Mouse (Mus musculus) forebrain, embryonic 14.5 days (tissue): ENCODE measurements at regions not wholly inside any gene's neighbourhood (a gene's known extent, or its start where the extent isn't known, plus 50 kb on each side); places are given as distances from the start of the nearest gene placed in this dataset.

Experiments
- ATAC-seq: fragments of 200-750 bp; cut with Nextera tagmentation; 2 replicates; pipeline ENCODE4 v1.8.0; 2017; ENCODE audit warnings: mild to moderate bottlenecking, moderate library complexity
- DNase-seq: peaks from one replicate; pipeline ENCODE4 v3.0.0-alpha.2; 2015; ENCODE audit warnings: low spot score
- H3K27ac ChIP-seq: fragments of 300-500 bp; sonication (generic); 2 replicates; pipeline ENCODE4 v1.5.1; 2014; ENCODE audit warnings: low read depth, mild to moderate bottlenecking, control low read depth, low read length, moderate library complexity
- H3K27me3 ChIP-seq: fragments of 300-500 bp; sonication (generic); replicated peaks from 2 replicates; pipeline ENCODE4 v1.6.1; 2014; ENCODE audit warnings: low read length, control low read depth, mixed read lengths; ENCODE audit not compliant: control insufficient read depth, insufficient read depth
- H3K36me3 ChIP-seq: fragments of 300-500 bp; sonication (generic); 2 replicates; pipeline ENCODE4 v1.6.1; 2014; ENCODE audit warnings: low read length, control low read depth; ENCODE audit not compliant: control insufficient read depth, insufficient read depth
- H3K4me1 ChIP-seq: fragments of 300-500 bp; sonication (generic); 2 replicates; pipeline ENCODE4 v1.6.1; 2014; ENCODE audit warnings: antibody characterized with exemption, low read length, control low read depth; ENCODE audit not compliant: control insufficient read depth, insufficient read depth
- H3K4me2 ChIP-seq: fragments of 300-500 bp; sonication (generic); 2 replicates; pipeline ENCODE4 v1.6.1; 2014; ENCODE audit warnings: mild to moderate bottlenecking, control low read depth, low read length
- H3K4me3 ChIP-seq: fragments of 300-500 bp; sonication (generic); 2 replicates; pipeline ENCODE4 v1.5.1; 2014; ENCODE audit warnings: low read depth, low read length, control low read depth
- H3K9ac ChIP-seq: fragments of 300-500 bp; sonication (generic); 2 replicates; pipeline ENCODE4 v1.6.1; 2014; ENCODE audit warnings: mild to moderate bottlenecking, low read length, control low read depth, moderate library complexity
- H3K9me3 ChIP-seq: fragments of 300-500 bp; sonication (generic); replicated peaks from 2 replicates; pipeline ENCODE4 v1.6.1; 2016; ENCODE audit warnings: low read length, control low read depth, mixed read lengths; ENCODE audit not compliant: control insufficient read depth
- WGBS: fragments of 180-500 bp; shearing (Covaris S2); extraction: QIAGEN DNeasy Blood & Tissue Kit; methylation state at CpG from one replicate; pipeline ENCODE4 v1.1.7; 2014; 5-methylcytosine and 5-hydroxymethylcytosine counted together

DNA sequence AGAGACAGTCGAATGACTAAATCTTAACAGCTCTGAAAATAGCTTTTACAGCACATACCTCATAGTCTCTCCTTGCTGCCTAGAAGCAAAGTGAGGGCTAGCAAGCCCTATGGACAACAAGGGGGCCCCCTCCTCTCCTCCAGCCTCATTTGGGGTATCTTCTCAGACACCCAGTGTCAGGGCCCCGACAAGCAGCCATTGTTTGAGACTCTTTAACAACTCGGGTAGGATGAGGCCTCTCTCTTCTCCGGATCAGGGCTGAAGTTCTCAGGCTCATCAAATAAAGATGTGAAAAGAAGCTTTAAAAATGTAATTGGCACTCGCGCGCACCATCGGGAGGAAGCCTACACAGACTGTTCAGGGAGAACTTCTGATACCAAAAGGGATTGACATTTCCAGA is 71.8 kb upstream of the Tlk1 start:
- 77% methylated on average over 8 of the region's 8 CpGs for WGBS
- no peak overlapping the region for H3K27ac ChIP-seq
- DNase-seq: no peak
- ATAC-seq: no peak
- no peak overlapping the region for H3K4me2 ChIP-seq
- no peak overlapping the region for H3K9ac ChIP-seq
- no peaks in the 10 kb centered on the region for H3K27me3 ChIP-seq
- no peaks in the 10 kb centered on the region for H3K9me3 ChIP-seq
- no peaks in the 10 kb centered on the region for H3K36me3 ChIP-seq
- H3K4me1 ChIP-seq: no peaks in the 10 kb centered on the region
- H3K4me3 ChIP-seq: no peak overlapping the region

DNA sequence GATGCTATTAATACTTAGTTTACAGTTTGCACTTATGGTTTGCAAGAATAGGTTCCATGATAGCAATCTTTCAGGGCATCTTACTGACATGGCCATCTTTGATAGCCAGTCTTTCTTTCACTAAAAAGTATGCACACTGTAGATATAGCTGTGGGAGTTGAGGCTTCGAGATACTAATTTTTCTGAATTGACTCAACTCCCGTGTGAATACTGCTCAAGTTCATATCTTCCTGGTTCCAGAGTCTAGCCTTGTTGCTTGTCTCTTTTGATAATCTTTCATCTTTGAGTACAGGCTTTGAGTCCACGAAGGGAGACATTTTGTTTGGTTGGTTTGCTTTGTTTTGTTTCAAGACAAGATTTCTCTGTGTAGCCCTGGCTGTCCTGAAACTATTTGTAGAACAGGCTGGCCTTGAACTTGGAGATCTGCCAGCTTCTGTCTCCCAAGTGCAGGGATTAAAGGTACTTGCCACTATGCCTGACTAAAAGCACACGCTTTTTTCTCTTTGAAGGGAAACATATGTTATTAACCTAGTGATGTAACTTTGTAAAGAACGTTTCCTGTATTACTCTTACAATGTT is 64.1 kb upstream of the Tlk1 start:
- no peak overlapping the region for H3K27ac ChIP-seq
- no peak overlapping the region for H3K4me2 ChIP-seq
- H3K36me3 ChIP-seq: no peaks in the 10 kb centered on the region
- WGBS: 60% methylated on average over 5 of the region's 5 CpGs
- H3K4me3 ChIP-seq: no peak overlapping the region
- H3K9ac ChIP-seq: no peak overlapping the region
- H3K9me3 ChIP-seq: no peaks in the 10 kb centered on the region
- DNase-seq (no peak), ATAC-seq (no peak)
- H3K27me3 ChIP-seq: no peaks in the 10 kb centered on the region
- no peaks in the 10 kb centered on the region for H3K4me1 ChIP-seq

DNA sequence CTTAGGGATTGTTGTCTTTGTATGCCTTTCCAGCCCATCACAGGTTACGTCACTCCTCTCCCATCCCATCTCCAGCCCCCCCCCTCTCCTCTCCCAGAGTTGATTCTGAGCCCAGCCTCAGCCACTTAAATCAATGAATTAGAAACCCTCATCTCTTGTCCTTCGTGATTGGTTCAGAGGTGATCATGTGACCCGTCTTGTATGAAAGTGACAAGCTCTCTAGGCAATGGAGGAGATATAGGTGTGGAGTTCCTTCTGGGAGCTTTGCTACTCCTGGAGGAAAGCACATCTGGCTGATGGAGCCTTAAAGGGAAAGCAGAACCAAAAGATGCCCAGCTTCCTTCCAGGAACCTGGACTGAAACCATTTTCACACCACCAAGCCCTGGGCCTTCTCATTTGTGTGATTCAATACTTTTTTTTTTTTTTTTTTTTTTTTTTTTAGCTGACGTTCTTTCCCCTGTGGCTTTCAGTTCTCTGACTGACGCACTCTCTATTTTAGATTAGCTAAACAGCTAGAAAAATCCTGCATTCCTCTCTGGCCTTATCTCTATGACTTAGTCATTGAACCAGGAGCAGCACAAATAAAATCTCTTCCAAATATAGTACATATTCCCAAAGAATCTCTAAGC is 63.4 kb upstream of the Tlk1 start:
- H3K4me3 ChIP-seq: no peak overlapping the region
- 86% methylated on average over 5 of the region's 5 CpGs for WGBS

DNA sequence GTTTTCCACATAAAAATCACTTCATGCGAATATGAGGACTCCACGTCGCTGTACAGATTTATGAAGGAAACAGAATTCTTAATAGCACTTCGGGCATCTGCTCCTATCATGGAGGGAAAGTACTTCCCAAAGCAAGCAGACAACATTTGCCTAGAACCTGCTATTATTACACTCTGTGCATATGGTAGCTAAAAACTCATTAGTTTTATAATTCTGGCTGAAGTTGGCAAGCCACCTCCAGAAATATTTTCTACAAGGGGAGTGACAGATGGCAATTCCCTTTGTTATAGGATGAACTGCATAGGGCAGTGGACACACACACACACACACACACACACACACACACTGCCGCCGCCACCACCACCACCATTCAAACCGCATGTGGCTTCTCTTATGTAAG is 61.3 kb upstream of the Tlk1 start:
- ATAC-seq: peak; percentile 46; the same call in 1 of the 2 replicates

More for the DNA sequence above, 63.4 kb upstream of the Tlk1 start:
- H3K36me3 ChIP-seq: no peaks in the 10 kb centered on the region
- no peak for ATAC-seq
- no peaks in the 10 kb centered on the region for H3K27me3 ChIP-seq
- H3K4me2 ChIP-seq: no peak overlapping the region
- H3K27ac ChIP-seq: no peak overlapping the region
- H3K9ac ChIP-seq: no peak overlapping the region
- no peak for DNase-seq
- H3K9me3 ChIP-seq: no peaks in the 10 kb centered on the region
- no peaks in the 10 kb centered on the region for H3K4me1 ChIP-seq

DNA sequence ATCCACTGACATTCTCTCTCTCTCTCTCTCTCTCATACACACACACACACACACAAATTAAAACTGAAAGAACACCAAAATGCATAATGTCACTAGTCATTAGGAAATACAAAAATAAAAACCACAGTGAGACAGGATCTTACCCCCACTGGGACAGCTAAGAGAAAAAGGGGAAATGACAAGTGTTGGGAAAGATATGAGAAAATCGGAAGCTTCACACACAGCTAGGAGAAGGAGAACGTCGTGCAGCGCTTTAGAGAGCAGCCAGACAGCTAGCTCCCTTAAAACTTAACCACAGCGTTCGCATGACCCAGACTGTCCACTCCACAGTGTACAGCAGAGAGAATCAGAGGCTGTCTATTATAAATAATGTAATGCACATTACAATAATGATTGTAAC is 60.1 kb upstream of the Tlk1 start:
- Histone ChIP-seq H3K4me1 (no peaks in the 10 kb centered on the region), H3K9me3 (no peaks in the 10 kb centered on the region), H3K27ac (no peak overlapping the region), H3K36me3 (no peaks in the 10 kb centered on the region), H3K27me3 (no peaks in the 10 kb centered on the region), H3K4me2 (no peak overlapping the region), H3K4me3 (no peak overlapping the region), H3K9ac (no peak overlapping the region)
- no peak for DNase-seq
- 94% methylated on average over 6 of the region's 6 CpGs for WGBS
- ATAC-seq: no peak

More for the DNA sequence above, 61.3 kb upstream of the Tlk1 start:
- no peak overlapping the region for H3K4me3 ChIP-seq
- no peaks in the 10 kb centered on the region for H3K4me1 ChIP-seq
- H3K9ac ChIP-seq: no peak overlapping the region
- WGBS: 66% methylated on average over 7 of the region's 7 CpGs
- DNase-seq: peak; percentile 72
- no peaks in the 10 kb centered on the region for H3K36me3 ChIP-seq
- no peaks in the 10 kb centered on the region for H3K27me3 ChIP-seq
- H3K9me3 ChIP-seq: no peaks in the 10 kb centered on the region
- H3K4me2 ChIP-seq: no peak overlapping the region
- no peak overlapping the region for H3K27ac ChIP-seq

DNA sequence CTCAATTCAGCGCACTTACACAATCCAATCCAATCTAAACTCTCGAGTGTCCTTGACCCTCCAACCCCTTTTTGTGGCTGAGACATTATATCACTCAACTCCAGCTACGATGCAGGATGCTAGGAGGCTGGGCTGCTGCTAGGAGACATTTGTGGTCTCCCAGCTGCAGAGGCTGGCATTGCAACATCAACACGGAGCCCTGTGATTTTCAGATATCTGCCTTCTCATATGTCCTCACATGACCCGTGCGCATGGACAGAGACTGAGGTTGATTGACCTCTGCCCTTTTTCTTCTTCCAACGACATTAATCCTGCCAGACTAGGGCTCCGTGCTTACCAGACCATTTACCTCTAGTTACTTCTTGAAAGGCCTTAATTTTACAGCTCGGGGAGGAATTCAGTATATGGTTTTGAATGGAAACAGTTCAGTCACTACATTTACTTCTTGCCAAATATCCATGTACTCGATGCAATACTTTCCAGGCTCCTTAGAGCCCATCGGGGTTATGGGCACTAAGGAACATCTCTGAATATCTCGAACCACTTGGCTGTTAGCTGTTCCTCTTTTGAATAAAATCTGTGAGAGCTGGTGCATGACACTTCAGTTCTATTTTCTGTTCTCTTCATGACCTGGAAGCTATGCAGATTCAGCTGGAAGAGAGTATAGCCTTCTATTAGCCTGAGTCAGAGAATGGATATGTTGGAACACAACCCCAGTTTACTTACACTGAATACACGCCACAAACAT is 52.0 kb upstream of the Tlk1 start:
- WGBS: 86% methylated on average over 13 of the region's 13 CpGs
- no peak overlapping the region for H3K27ac ChIP-seq
- no peaks in the 10 kb centered on the region for H3K36me3 ChIP-seq
- no peaks in the 10 kb centered on the region for H3K9me3 ChIP-seq
- H3K9ac ChIP-seq: no peak overlapping the region
- DNase-seq: no peak
- no peaks in the 10 kb centered on the region for H3K27me3 ChIP-seq
- ATAC-seq: no peak
- H3K4me1 ChIP-seq: no peaks in the 10 kb centered on the region
- H3K4me3 ChIP-seq: no peak overlapping the region
- no peak overlapping the region for H3K4me2 ChIP-seq

DNA sequence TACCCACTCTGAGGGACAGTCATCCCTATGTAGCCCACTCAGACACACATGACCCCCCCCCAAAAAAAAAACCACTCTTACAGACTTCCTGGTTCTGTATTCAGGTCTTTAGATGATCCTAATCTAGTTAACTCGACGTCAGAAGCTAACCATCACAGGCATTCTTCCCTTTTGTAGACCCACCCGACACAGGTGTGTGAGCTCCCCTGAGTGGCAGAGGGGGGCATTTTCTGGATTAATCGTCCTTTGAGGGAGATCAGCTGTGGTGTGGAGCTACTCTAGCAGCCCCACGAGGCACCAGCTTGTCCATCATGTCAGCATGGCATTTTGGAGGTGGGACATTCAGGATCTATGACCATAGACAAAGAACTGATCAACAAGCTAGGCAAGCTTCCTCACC is 50.7 kb upstream of the Tlk1 start:
- WGBS: 78% methylated on average over 5 of the region's 5 CpGs

More for the DNA sequence above, 50.7 kb upstream of the Tlk1 start:
- no peak overlapping the region for H3K4me2 ChIP-seq
- ATAC-seq (no peak), DNase-seq (no peak)
- no peaks in the 10 kb centered on the region for H3K36me3 ChIP-seq
- H3K27ac ChIP-seq: no peak overlapping the region
- no peak overlapping the region for H3K9ac ChIP-seq
- H3K27me3 ChIP-seq: no peaks in the 10 kb centered on the region
- no peaks in the 10 kb centered on the region for H3K9me3 ChIP-seq
- H3K4me1 ChIP-seq: no peaks in the 10 kb centered on the region
- no peak overlapping the region for H3K4me3 ChIP-seq
